Mouse (Mus musculus): Measurements from ENCODE around the gene Acadm. TPM values are rescaled to one million over a fixed set of nuclear protein-coding genes. Genes with fewer than 3 reads are reported as not detected.
A peak's percentile ranks its signal among the peaks of the same experiment; 100 is the strongest.

Gene Acadm
- polyA plus RNA-seq, 1 experiment from 2014 or later = 52.7 TPM

DNA sequence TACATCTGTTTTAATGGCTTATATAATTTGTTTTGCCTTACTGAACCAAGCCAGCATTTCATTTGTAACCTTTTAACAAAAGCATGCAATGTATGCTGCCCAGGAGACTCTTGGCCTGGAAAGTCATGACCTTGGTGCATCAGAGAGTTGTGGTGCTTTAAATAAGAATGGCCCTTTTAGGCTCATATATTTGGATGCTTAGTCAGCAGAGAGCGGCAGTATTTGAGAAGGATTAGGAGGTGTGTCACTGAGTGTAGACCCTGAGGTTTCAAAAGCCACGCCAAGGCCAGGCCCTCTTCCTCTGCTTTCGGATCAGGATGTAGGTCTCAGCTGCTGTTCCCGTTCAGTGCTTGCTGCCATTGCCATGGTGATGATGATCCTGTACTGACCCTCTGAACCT is 25.0 kb upstream of the Acadm start:
- H3K4me3 ChIP-seq (replicated peaks; ENCODE audit: low read depth, low read length) = no peak overlapping the region
- H3K9ac ChIP-seq (replicated peaks; ENCODE audit: low read length) = no peak overlapping the region
- no peak overlapping the region for H3K4me2 ChIP-seq (ENCODE audit: low read length)
- no peaks in the 10 kb centered on the region for H3K36me3 ChIP-seq (ENCODE audit: control insufficient read depth, insufficient read depth, low read length)
- DNase-seq (no peak), ATAC-seq (ENCODE audit: low FRiP score, low TSS enrichment) (no peak)
- no peaks in the 10 kb centered on the region for H3K9me3 ChIP-seq (ENCODE audit: control insufficient read depth, low read length)
- H3K27me3 ChIP-seq (ENCODE audit: control insufficient read depth, insufficient read depth, low read length) = no peaks in the 10 kb centered on the region
- WGBS = 80% methylated on average over 4 of the region's 4 CpGs
- no peak overlapping the region for H3K27ac ChIP-seq (replicated peaks; ENCODE audit: low read depth, low read length)
- H3K4me1 ChIP-seq (ENCODE audit: control insufficient read depth, insufficient read depth, low read length) = peaks cover 5% of the 10 kb centered on the region

DNA sequence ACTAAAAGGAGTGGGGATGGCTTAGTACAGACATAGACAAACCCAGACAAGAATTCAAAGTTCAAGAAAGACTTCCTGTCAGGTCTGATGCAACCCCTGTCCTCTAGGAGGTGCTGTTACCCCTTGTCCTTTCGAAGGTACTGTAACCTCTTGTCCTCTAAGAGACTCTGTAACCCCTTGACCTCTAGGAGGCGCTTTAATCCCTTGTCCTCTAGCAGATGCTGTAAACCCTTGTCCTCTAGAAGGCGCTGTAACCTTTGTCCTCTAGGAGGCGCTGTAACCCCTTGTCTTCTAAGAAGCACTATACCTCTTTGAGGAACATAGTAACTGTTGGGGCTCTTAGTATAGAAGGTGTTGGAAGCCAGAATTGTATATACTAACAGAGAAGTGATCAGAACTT is 24.1 kb upstream of the Acadm start:
- peak; percentile 73 for DNase-seq
- Histone ChIP-seq H3K4me1 (ENCODE audit: control insufficient read depth, insufficient read depth, low read length) (no peaks in the 10 kb centered on the region), H3K9me3 (ENCODE audit: control insufficient read depth, low read length) (no peaks in the 10 kb centered on the region), H3K9ac (replicated peaks; ENCODE audit: low read length) (no peak overlapping the region), H3K27ac (replicated peaks; ENCODE audit: low read depth, low read length) (no peak overlapping the region), H3K36me3 (ENCODE audit: control insufficient read depth, insufficient read depth, low read length) (no peaks in the 10 kb centered on the region), H3K4me2 (ENCODE audit: low read length) (no peak overlapping the region), H3K4me3 (replicated peaks; ENCODE audit: low read depth, low read length) (no peak overlapping the region), H3K27me3 (ENCODE audit: control insufficient read depth, insufficient read depth, low read length) (no peaks in the 10 kb centered on the region)
- ATAC-seq (ENCODE audit: low FRiP score, low TSS enrichment) = no peak
- 33% methylated on average over 4 of the region's 4 CpGs for WGBS

DNA sequence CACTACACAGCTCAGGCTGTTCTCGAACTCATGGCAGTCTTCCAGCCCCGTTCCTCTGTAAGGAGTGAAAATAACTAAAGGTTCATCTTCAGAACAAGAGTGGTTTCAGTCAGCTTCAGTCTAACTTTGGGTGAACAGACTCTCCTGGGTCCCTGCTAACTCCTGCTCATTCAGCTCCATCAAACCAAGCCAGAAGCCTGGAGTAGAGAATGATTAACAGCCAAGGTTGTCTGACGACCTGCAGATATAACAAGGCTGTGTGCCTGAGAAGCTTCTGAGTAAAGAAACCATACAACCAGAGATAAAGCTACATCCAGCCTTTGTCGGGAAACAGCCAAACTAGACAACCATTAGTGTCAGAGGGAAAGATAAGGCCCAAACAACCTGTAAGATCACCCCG is 23.0 kb upstream of the Acadm start:
- Histone ChIP-seq H3K36me3 (ENCODE audit: control insufficient read depth, insufficient read depth, low read length) (no peaks in the 10 kb centered on the region), H3K9me3 (ENCODE audit: control insufficient read depth, low read length) (no peaks in the 10 kb centered on the region), H3K4me2 (ENCODE audit: low read length) (no peak overlapping the region), H3K27me3 (ENCODE audit: control insufficient read depth, insufficient read depth, low read length) (no peaks in the 10 kb centered on the region), H3K4me1 (ENCODE audit: control insufficient read depth, insufficient read depth, low read length) (no peaks in the 10 kb centered on the region), H3K4me3 (replicated peaks; ENCODE audit: low read depth, low read length) (no peak overlapping the region), H3K27ac (replicated peaks; ENCODE audit: low read depth, low read length) (no peak overlapping the region), H3K9ac (replicated peaks; ENCODE audit: low read length) (no peak overlapping the region)
- WGBS = 94% methylated on average over 5 of the region's 5 CpGs
- no peak for DNase-seq
- ATAC-seq (ENCODE audit: low FRiP score, low TSS enrichment) = no peak

DNA sequence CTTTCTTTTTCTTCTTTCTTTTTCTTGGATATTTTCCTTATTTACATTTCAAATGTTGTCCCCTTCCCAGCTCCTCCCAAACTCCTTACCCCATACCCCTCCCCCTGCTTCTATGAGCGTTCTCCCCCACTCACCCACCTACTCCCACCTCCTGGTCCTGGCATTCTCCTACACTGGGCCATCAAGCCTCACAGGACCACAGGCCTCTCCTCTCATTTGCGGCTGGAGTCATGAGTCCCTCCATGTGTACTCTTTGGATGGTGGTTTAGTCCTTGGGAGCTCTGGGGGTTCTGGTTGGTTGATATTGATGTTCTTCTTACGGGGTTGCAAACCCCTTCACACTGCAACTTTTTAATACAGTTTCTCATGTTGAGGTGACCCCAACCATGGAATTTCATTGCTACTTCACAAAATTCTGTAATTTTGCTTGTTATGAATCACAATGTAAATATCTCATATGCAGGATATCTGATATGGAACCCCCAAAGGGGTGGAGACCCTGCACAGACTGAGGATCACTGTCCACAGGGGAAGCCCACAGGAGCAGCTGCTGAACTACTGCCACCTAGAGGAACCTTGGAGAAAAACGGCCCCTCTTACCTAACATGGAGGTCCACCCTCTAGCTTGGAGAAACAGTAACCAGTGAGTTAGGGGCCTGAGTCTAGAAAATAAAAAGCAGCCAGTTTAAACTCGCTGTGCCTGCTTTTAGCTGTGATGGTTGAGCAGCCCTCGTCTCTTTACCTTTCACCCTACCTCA is 17.4 kb upstream of the Acadm start:
- no peak overlapping the region for H3K4me3 ChIP-seq (replicated peaks; ENCODE audit: low read depth, low read length)
- no peak for ATAC-seq (ENCODE audit: low FRiP score, low TSS enrichment)
- peak; percentile 63 for DNase-seq
- H3K4me2 ChIP-seq (ENCODE audit: low read length) = no peak overlapping the region
- H3K27ac ChIP-seq (replicated peaks; ENCODE audit: low read depth, low read length) = no peak overlapping the region
- 75% methylated on average over 6 of the region's 6 CpGs for WGBS
- no peaks in the 10 kb centered on the region for H3K36me3 ChIP-seq (ENCODE audit: control insufficient read depth, insufficient read depth, low read length)
- H3K9me3 ChIP-seq (ENCODE audit: control insufficient read depth, low read length) = no peaks in the 10 kb centered on the region
- H3K4me1 ChIP-seq (ENCODE audit: control insufficient read depth, insufficient read depth, low read length) = no peaks in the 10 kb centered on the region
- no peaks in the 10 kb centered on the region for H3K27me3 ChIP-seq (ENCODE audit: control insufficient read depth, insufficient read depth, low read length)
- no peak overlapping the region for H3K9ac ChIP-seq (replicated peaks; ENCODE audit: low read length)

DNA sequence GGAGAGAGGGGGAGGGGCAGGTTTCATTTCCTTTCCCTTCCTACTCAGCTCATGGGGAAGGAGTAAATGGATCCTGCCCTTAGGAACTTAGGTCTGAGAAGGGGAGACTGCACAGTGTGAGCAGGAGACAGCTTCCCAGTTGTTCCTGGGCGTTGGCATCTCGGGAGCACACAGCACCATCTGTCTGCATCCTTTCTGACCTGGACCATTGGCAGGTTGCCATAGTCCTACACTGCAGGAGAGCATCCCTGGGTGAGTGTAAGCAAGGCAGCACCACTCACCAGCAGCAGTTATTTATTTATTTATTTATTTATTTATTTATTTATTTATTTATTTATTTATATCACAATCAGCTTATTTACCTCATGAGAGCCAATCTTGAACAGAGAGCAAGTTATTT is 16.5 kb upstream of the Acadm start:
- DNase-seq = peak; percentile 28
- H3K27me3 ChIP-seq (ENCODE audit: control insufficient read depth, insufficient read depth, low read length) = no peaks in the 10 kb centered on the region
- H3K27ac ChIP-seq (replicated peaks; ENCODE audit: low read depth, low read length) = no peak overlapping the region
- H3K36me3 ChIP-seq (ENCODE audit: control insufficient read depth, insufficient read depth, low read length) = no peaks in the 10 kb centered on the region
- 46% methylated on average over 2 of the region's 2 CpGs for WGBS
- no peak for ATAC-seq (ENCODE audit: low FRiP score, low TSS enrichment)
- H3K9ac ChIP-seq (replicated peaks; ENCODE audit: low read length) = no peak overlapping the region
- no peaks in the 10 kb centered on the region for H3K4me1 ChIP-seq (ENCODE audit: control insufficient read depth, insufficient read depth, low read length)
- no peak overlapping the region for H3K4me3 ChIP-seq (replicated peaks; ENCODE audit: low read depth, low read length)
- H3K9me3 ChIP-seq (ENCODE audit: control insufficient read depth, low read length) = no peaks in the 10 kb centered on the region
- no peak overlapping the region for H3K4me2 ChIP-seq (ENCODE audit: low read length)

DNA sequence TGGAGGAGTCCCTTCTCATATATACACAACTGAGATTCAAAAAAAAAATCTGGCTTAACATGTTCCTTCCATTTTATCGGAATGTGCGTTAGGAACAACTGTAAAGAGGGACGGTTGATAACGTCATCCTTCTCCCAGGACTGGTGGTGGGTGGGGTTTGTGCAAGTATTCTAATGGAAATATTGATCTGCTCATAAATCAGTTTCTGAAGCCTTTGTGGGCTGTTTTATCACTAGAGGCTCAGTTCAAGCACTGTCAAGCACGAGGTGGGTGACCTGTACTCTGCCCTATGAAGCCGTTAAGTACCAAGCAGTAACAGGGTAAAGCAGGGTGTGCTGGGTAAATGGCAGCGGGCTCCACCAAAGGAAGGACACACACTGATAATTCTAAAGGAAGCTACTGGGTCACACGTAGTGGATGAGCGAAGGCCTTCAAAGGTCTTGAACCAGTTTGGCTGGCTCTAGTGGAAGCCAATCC is 15.3 kb upstream of the Acadm start:
- H3K9ac ChIP-seq (replicated peaks; ENCODE audit: low read length) = no peak overlapping the region
- no peaks in the 10 kb centered on the region for H3K4me1 ChIP-seq (ENCODE audit: control insufficient read depth, insufficient read depth, low read length)
- H3K36me3 ChIP-seq (ENCODE audit: control insufficient read depth, insufficient read depth, low read length) = no peaks in the 10 kb centered on the region
- no peaks in the 10 kb centered on the region for H3K9me3 ChIP-seq (ENCODE audit: control insufficient read depth, low read length)
- H3K27me3 ChIP-seq (ENCODE audit: control insufficient read depth, insufficient read depth, low read length) = no peaks in the 10 kb centered on the region
- no peak for ATAC-seq (ENCODE audit: low FRiP score, low TSS enrichment)
- 74% methylated on average over 9 of the region's 9 CpGs for WGBS
- no peak overlapping the region for H3K27ac ChIP-seq (replicated peaks; ENCODE audit: low read depth, low read length)
- H3K4me3 ChIP-seq (replicated peaks; ENCODE audit: low read depth, low read length) = no peak overlapping the region
- DNase-seq = no peak
- H3K4me2 ChIP-seq (ENCODE audit: low read length) = no peak overlapping the region

DNA sequence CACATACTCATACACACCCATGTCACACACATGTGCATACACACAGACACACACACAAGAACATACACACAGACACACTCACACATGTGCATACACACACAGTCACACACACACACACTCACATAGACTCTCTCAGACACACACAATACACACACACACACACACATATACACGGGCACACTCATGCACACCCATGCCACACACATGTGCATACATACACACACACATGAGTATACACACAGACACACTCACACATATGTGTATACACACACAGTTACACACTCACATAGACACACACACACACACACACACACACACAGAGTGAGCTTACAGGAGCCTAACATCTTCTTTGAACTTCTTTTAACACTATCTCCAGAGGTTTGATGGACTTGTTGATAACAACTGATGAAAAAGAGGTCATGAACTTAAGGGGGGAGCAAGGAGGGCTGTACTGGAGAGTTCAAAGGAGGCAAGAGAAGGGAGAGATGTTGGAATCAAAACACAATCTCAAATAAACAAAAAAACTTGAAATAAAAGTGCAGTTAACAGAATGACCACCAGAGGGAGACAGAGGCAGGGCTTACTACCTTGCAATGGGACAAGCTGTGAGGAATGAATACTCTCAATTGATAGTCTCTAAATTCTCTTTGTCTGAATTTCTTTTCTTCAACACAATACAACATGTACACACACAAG is 14.8 kb upstream of the Acadm start:
- H3K9me3 ChIP-seq (ENCODE audit: control insufficient read depth, low read length) = no peaks in the 10 kb centered on the region
- 100% methylated on average over 1 of the region's 1 CpGs for WGBS
- H3K36me3 ChIP-seq (ENCODE audit: control insufficient read depth, insufficient read depth, low read length) = no peaks in the 10 kb centered on the region
- DNase-seq = peak; percentile 84
- no peak overlapping the region for H3K4me3 ChIP-seq (replicated peaks; ENCODE audit: low read depth, low read length)
- H3K9ac ChIP-seq (replicated peaks; ENCODE audit: low read length) = no peak overlapping the region
- no peak overlapping the region for H3K27ac ChIP-seq (replicated peaks; ENCODE audit: low read depth, low read length)
- H3K27me3 ChIP-seq (ENCODE audit: control insufficient read depth, insufficient read depth, low read length) = no peaks in the 10 kb centered on the region
- ATAC-seq (ENCODE audit: low FRiP score, low TSS enrichment) = peak; percentile 32; the same call in 1 of the 2 replicates
- H3K4me1 ChIP-seq (ENCODE audit: control insufficient read depth, insufficient read depth, low read length) = no peaks in the 10 kb centered on the region
- no peak overlapping the region for H3K4me2 ChIP-seq (ENCODE audit: low read length)

DNA sequence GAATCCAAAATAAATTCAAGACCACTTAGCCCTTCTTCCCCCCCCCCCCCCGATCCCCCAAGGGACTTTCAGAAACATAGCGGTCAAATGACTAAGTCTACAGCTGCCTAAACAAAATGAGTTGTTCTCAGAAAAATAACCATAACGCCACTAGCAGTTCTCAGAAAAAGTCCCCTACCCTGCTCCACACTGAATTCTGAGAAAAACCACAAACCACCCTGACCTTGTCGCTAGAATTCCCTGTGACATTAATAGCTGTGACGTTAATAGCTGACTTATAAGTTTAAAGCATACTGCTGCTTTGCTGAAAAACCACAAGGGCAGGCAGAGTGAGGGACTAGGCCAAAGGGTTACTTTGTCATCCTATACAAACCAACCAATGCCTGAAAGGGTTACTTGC is 13.5 kb upstream of the Acadm start:
- H3K9ac ChIP-seq (replicated peaks; ENCODE audit: low read length) = no peak overlapping the region
- ATAC-seq (ENCODE audit: low FRiP score, low TSS enrichment) (no peak), DNase-seq (no peak)
- no peak overlapping the region for H3K27ac ChIP-seq (replicated peaks; ENCODE audit: low read depth, low read length)
- H3K36me3 ChIP-seq (ENCODE audit: control insufficient read depth, insufficient read depth, low read length) = no peaks in the 10 kb centered on the region
- H3K4me2 ChIP-seq (ENCODE audit: low read length) = no peak overlapping the region
- H3K27me3 ChIP-seq (ENCODE audit: control insufficient read depth, insufficient read depth, low read length) = no peaks in the 10 kb centered on the region
- H3K9me3 ChIP-seq (ENCODE audit: control insufficient read depth, low read length) = no peaks in the 10 kb centered on the region
- no peak overlapping the region for H3K4me3 ChIP-seq (replicated peaks; ENCODE audit: low read depth, low read length)
- WGBS = 92% methylated on average over 5 of the region's 5 CpGs
- no peaks in the 10 kb centered on the region for H3K4me1 ChIP-seq (ENCODE audit: control insufficient read depth, insufficient read depth, low read length)

DNA sequence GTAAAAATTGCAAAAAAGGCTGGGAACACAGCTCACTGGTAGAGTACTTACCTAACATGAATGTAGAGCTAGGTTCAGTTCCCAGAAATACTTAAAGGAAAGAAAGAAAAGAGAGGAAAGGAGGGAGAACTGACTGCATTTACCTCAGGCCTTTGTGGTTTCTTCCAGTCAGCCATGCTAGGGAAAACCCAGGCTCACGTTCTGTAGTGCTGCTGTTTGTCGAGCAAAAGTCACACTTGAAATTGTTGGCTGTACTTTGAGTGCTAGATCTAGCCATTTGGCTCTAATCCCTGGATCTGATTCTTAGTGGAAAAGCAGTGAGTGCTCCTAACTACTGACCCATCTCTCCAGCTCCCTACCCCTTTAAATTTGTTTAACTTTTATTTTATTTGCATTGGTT is 3.7 kb upstream of the Acadm start:
- ATAC-seq (ENCODE audit: low FRiP score, low TSS enrichment) (no peak), DNase-seq (no peak)
- H3K9ac ChIP-seq (replicated peaks; ENCODE audit: low read length) = no peak overlapping the region
- no peaks in the 10 kb centered on the region for H3K27me3 ChIP-seq (ENCODE audit: control insufficient read depth, insufficient read depth, low read length)
- H3K27ac ChIP-seq (replicated peaks; ENCODE audit: low read depth, low read length) = no peak overlapping the region
- no peak overlapping the region for H3K4me2 ChIP-seq (ENCODE audit: low read length)
- 87% methylated on average over 2 of the region's 2 CpGs for WGBS
- no peaks in the 10 kb centered on the region for H3K9me3 ChIP-seq (ENCODE audit: control insufficient read depth, low read length)
- H3K4me1 ChIP-seq (ENCODE audit: control insufficient read depth, insufficient read depth, low read length) = 0 out of 2 replicates have a peak, but pooled peaks cover 11% of the 10 kb centered on the region
- no peak overlapping the region for H3K4me3 ChIP-seq (replicated peaks; ENCODE audit: low read depth, low read length)
- H3K36me3 ChIP-seq (ENCODE audit: control insufficient read depth, insufficient read depth, low read length) = no peaks in the 10 kb centered on the region
